Mouse (Mus musculus): ENCODE results near the gene Adprm.

DNA sequence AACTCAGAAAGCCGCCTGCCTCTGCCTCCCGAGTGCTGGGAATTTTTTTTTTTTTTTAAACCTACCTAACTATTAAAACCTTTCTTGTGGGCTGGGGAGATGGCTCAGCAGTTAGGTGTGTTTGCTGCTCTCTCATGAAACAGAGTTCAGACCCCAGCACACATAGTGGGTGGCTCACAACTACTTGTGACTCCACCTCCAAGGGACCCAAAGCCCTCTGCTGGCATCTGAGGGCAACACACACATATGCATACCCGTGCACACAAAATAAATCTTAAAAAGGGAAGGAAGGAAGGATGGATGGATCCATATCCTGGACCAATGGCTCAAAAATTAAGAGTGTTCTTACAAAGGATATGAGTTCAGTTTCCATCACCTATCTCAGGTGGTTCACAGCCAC is 3.1 kb downstream of the Adprm start:
- TF ChIP-seq EP300 (IDR thresholded peaks at IDR 0.05; ENCODE audit: insufficient read depth, low read depth, low read length) (no peak), POLR2A (IDR thresholded peaks at IDR 0.05; ENCODE audit: insufficient read depth, low read length) (no peak), CTCF (IDR thresholded peaks at IDR 0.05; ENCODE audit: low read depth, low read length) (no peak)

Data from ES-Bruce4 (cell line).